ENCODE assay signal across 8 mouse cellular contexts in the genomic region with DNA sequence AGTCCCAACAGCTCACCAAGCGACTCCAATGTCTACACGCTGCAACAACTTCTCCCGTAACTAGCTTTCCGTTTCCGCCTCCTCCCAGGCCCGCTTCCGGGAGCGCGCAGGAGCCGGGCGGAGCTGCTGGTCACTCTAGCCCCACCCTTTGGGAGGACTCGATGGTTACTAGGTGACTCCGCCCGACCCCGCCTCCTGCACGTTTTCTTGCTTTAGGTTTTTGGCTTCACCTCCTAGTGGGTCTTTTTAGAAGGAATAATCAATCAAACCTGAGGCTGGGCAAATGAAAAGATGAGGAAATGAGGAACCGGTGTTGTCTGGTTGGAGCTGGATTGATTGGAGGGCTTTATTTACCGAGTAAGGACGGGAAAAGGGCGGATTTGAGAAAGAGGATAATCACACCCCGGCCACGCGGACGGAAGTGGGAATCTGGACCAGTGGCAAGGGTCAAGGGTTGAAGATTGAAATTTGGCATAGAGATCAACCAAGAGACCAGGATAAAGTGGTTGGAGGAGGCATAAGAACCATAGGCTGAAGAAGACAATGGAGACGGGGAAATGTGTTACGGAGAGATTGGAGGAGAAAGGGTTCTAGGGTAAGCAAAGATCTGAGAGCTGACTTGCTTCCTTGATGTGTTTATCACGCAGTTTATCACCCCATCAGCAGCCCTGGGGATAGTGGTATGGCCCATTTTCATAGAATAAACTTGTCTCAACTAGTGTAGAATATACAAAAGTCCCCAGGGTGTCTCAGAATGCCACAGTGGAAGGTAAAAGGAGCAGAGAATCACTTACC. TPM values are rescaled to one million over a fixed set of nuclear protein-coding genes. Genes with fewer than 3 reads are reported as not detected.
DNase-seq lines count a peak whose midpoint lies in the region; ATAC-seq and TF ChIP-seq lines count a peak whose summit lies in the region.

A gene (minus strand): TSS at position 296 of the 795 bp plus-strand sequence.

- H3K9ac ChIP-seq in MEL (ENCODE audit: control insufficient read depth, low read depth, low read length, poor library complexity, severe bottlenecking), result peak within 1 kb of the TSS; percentile 98
- peak within 1 kb of the TSS; percentile 70 for H3K9ac ChIP-seq in forebrain, embryonic 16.5 days (replicated peaks; ENCODE audit: low read depth, low read length)
- peak within 1 kb of the TSS; percentile 46 for H3K9ac ChIP-seq in neural tube, embryonic 14.5 days (replicated peaks; ENCODE audit: low read depth, low read length)

- no peak for TF ChIP-seq EP300 in MEL (IDR thresholded peaks at IDR 0.05; ENCODE audit: low read depth in 1 of 2, low read length in 2 of 2)

- H3K4me1 ChIP-seq in MEL (ENCODE audit: control insufficient read depth in 1 of 2, insufficient read depth in 2 of 2, low read length in 2 of 2), result peaks cover 2 to 9% of the 10 kb centered on the region in 2 experiments; a peak in 3 of 4 replicates
- H3K4me1 ChIP-seq in forebrain, embryonic 16.5 days (replicated peaks; ENCODE audit: control insufficient read depth, insufficient read depth, low read length), result peaks cover 23% of the 10 kb centered on the region
- H3K4me1 ChIP-seq in neural tube, embryonic 14.5 days (ENCODE audit: control insufficient read depth, insufficient read depth, low read length), result peaks cover 13% of the 10 kb centered on the region

- H3K36me3 ChIP-seq in MEL (ENCODE audit: control insufficient read depth in 1 of 2, insufficient read depth in 2 of 2, low read length in 2 of 2), result peaks cover 5 to 11% of the 10 kb centered on the region in 2 experiments
- peaks cover 4% of the 10 kb centered on the region; the same call in 1 of the 2 replicates for H3K36me3 ChIP-seq in forebrain, embryonic 16.5 days (ENCODE audit: control insufficient read depth, insufficient read depth)
- H3K36me3 ChIP-seq in neural tube, embryonic 14.5 days (ENCODE audit: control insufficient read depth, insufficient read depth, low read length), result peaks cover 15% of the 10 kb centered on the region

- TF ChIP-seq CTCF in MEL (IDR thresholded peaks at IDR 0.05 in 2 of 3, conservative IDR thresholded peaks at IDR 0.05 in 1 of 3; ENCODE audit: control insufficient read depth in 1 of 3, insufficient read depth in 1 of 3, low read depth in 2 of 3, low read length in 3 of 3, poor library complexity in 1 of 3, severe bottlenecking in 1 of 3), result no peak

- TF ChIP-seq RAD21 in MEL (IDR thresholded peaks at IDR 0.05; ENCODE audit: low read depth, low read length), result no peak

- TF ChIP-seq POLR2A in MEL (IDR thresholded peaks at IDR 0.05; ENCODE audit: control insufficient read depth in 1 of 2, insufficient read depth in 1 of 2, low read depth in 1 of 2, low read length in 2 of 2, poor library complexity in 1 of 2), result peak; percentile 66 to 94; a peak in 2 of 4 replicates

- intact Hi-C loops in heart, postnatal 25 days (cut with DNase I), result no loop called here

- H3K9me3 ChIP-seq in MEL (replicated peaks; ENCODE audit: insufficient read depth, low read length), result no peaks in the 10 kb centered on the region
- H3K9me3 ChIP-seq in forebrain, embryonic 16.5 days (ENCODE audit: control insufficient read depth, low read length), result no peaks in the 10 kb centered on the region
- H3K9me3 ChIP-seq in neural tube, embryonic 14.5 days (ENCODE audit: control insufficient read depth, low read length), result no peaks in the 10 kb centered on the region

- H3K27me3 ChIP-seq in MEL (ENCODE audit: control insufficient read depth in 1 of 2, insufficient read depth in 2 of 2, low read length in 2 of 2), result no peaks in the 10 kb centered on the region
- H3K27me3 ChIP-seq in forebrain, embryonic 16.5 days (replicated peaks; ENCODE audit: control insufficient read depth, insufficient read depth, low read length), result no peaks in the 10 kb centered on the region
- H3K27me3 ChIP-seq in neural tube, embryonic 14.5 days (ENCODE audit: control insufficient read depth, insufficient read depth, low read length), result no peaks in the 10 kb centered on the region

- H3K27ac ChIP-seq in MEL (ENCODE audit: control insufficient read depth, low read depth, low read length), result peak within 1 kb of the TSS; percentile 86
- peak within 1 kb of the TSS; percentile 83 for H3K27ac ChIP-seq in forebrain, embryonic 16.5 days (ENCODE audit: low read length)
- peak within 1 kb of the TSS; percentile 61 for H3K27ac ChIP-seq in neural tube, embryonic 14.5 days (ENCODE audit: low read depth, low read length)

- peak; percentile 97 for ATAC-seq in forebrain, embryonic 16.5 days
- ATAC-seq in neural tube, embryonic 14.5 days (ENCODE audit: low read depth), result peak; percentile 95

- H3K4me3 ChIP-seq in MEL (ENCODE audit: control insufficient read depth in 1 of 2, insufficient read depth in 1 of 2, low read depth in 2 of 2, low read length in 2 of 2), result peak within 1 kb of the TSS; percentile 66 to 94
- H3K4me3 ChIP-seq in forebrain, embryonic 16.5 days (replicated peaks; ENCODE audit: low read length), result peak within 1 kb of the TSS; percentile 92
- H3K4me3 ChIP-seq in neural tube, embryonic 14.5 days (ENCODE audit: low read depth, low read length), result peak within 1 kb of the TSS; percentile 79

- peak within 1 kb of the TSS; percentile 89 for H3K4me2 ChIP-seq in forebrain, embryonic 16.5 days (ENCODE audit: low read length)
- H3K4me2 ChIP-seq in neural tube, embryonic 14.5 days (ENCODE audit: low read depth, low read length), result peak within 1 kb of the TSS; percentile 93

- 3% methylated on average over 27 of the region's 27 CpGs for WGBS in forebrain, embryonic 16.5 days
- WGBS in neural tube, embryonic 14.5 days, result 3% methylated on average over 27 of the region's 27 CpGs

- DNase-seq in MEL (ENCODE audit: low read depth, low spot score), result peak; percentile 97
- peak; percentile 84 for DNase-seq in cerebellum, adult 11-12 months
- peak; percentile 79 for DNase-seq in heart, postnatal 25 days (ENCODE audit: low spot score)
- peak; percentile 82 for DNase-seq in layer of hippocampus, adult 11-12 months (ENCODE audit: low spot score)
- DNase-seq in lung, adult 18-20 months, result peak; percentile 90 to 94
- peak; percentile 90 for DNase-seq in testis, postnatal 10 days (ENCODE audit: low spot score)

- H3K79me2 ChIP-seq in MEL (ENCODE audit: control insufficient read depth, insufficient read depth, low read length, poor library complexity), result peaks cover 30% of the 10 kb centered on the region

TF ChIP-seq in MEL, 35 proteins besides CTCF, POLR2A, EP300 and RAD21 (continues in another document):
- TF ChIP-seq POLR2AphosphoS5 (IDR thresholded peaks at IDR 0.05; ENCODE audit: borderline replicate concordance, low read depth, low read length) (no peak), ZMIZ1 (IDR thresholded peaks at IDR 0.05; ENCODE audit: low read depth, low read length) (peak; percentile 73; the same call in 1 of the 2 replicates), KAT2A (conservative IDR thresholded peaks at IDR 0.05; ENCODE audit: low read depth, low read length) (peak; percentile 57; the same call in 1 of the 2 replicates), TCF12 (IDR thresholded peaks at IDR 0.05; ENCODE audit: low read depth, low read length) (peak; percentile 72; the same call in 1 of the 2 replicates), MEF2A (IDR thresholded peaks at IDR 0.05; ENCODE audit: extremely low read depth, insufficient replicate concordance, low read depth, low read length, poor library complexity, severe bottlenecking) (no peak), POLR2AphosphoS2 (IDR thresholded peaks at IDR 0.05; ENCODE audit: low read length) (peak; percentile 87), MAZ (IDR thresholded peaks at IDR 0.05; ENCODE audit: low read depth, low read length) (peak; percentile 93), E2F4 (IDR thresholded peaks at IDR 0.05; ENCODE audit: borderline replicate concordance, low read depth, low read length) (peak; percentile 74; the same call in 1 of the 2 replicates), NRF1 (IDR thresholded peaks at IDR 0.05; ENCODE audit: insufficient read depth, low read depth, low read length, poor library complexity, severe bottlenecking) (peak; percentile 55), MAFK (IDR thresholded peaks at IDR 0.05; ENCODE audit: borderline replicate concordance, low read depth, low read length) (no peak), JUND (IDR thresholded peaks at IDR 0.05; ENCODE audit: low read depth, low read length) (no peak), ETS1 (IDR thresholded peaks at IDR 0.05; ENCODE audit: low read depth, low read length) (peak; percentile 54; the same call in 1 of the 2 replicates), MYC (IDR thresholded peaks at IDR 0.05; ENCODE audit: low read depth, low read length) (peak; percentile 88; the same call in 1 of the 2 replicates), CHD1 (IDR thresholded peaks at IDR 0.05; ENCODE audit: low read depth, low read length) (0 out of 2 replicates have a peak, but pooled peaks have one; percentile 3), GABPA (IDR thresholded peaks at IDR 0.05; ENCODE audit: low read depth, low read length) (no peak), MAX (IDR thresholded peaks at IDR 0.05; ENCODE audit: low read length) (peak; percentile 69), ZKSCAN1 (IDR thresholded peaks at IDR 0.05; ENCODE audit: low read depth, low read length) (no peak), TAL1 (IDR thresholded peaks at IDR 0.05; ENCODE audit: low read length) (no peak), MXI1 (IDR thresholded peaks at IDR 0.05; ENCODE audit: low read depth, low read length) (peak; percentile 97), NELFE (IDR thresholded peaks at IDR 0.05; ENCODE audit: low read depth, low read length) (peak; percentile 94), MYB (IDR thresholded peaks at IDR 0.05; ENCODE audit: low read depth, low read length) (no peak), USF1 (IDR thresholded peaks at IDR 0.05; ENCODE audit: low read depth, low read length) (no peak), TBP (IDR thresholded peaks at IDR 0.05; ENCODE audit: low read depth, low read length) (peak; percentile 81), UBTF (IDR thresholded peaks at IDR 0.05; ENCODE audit: borderline replicate concordance, insufficient read depth, low read depth, low read length) (no peak), USF2 (IDR thresholded peaks at IDR 0.05; ENCODE audit: borderline replicate concordance in 1 of 2, insufficient read depth in 1 of 2, low read depth in 1 of 2, low read length in 2 of 2) (no peak), BHLHE40 (IDR thresholded peaks at IDR 0.05; ENCODE audit: borderline replicate concordance, low read depth, low read length) (peak; percentile 98), ZNF384 (IDR thresholded peaks at IDR 0.05; ENCODE audit: low read depth, low read length) (no peak)

RNA-seq across cellular contexts. Expression of the gene that starts here (rescaled TPM):
- 318 and 349 TPM in 2 replicates for total RNA-seq in MEL (2012; rRNA removed)
- 100 to 1,000 TPM in 1 of 2 experiments, not detected in 1; 408 TPM for polyA plus RNA-seq in MEL (2012; ENCODE audit: insufficient read depth in 1 of 2, insufficient read length in 2 of 2, low read depth in 1 of 2, low replicate concordance in 2 of 2, missing spikeins in 1 of 2)
- 148 TPM in 2 replicates for polyA plus RNA-seq in forebrain, embryonic 16.5 days (2015; fragmentation: Nextera tagmentation; extraction: Ambion mirVana)
- total RNA-seq in heart, postnatal 25 days (2021), result 10 to 100 TPM; 51.1 to 52.0 TPM
- 133 and 153 TPM in 2 replicates for polyA plus RNA-seq in neural tube, embryonic 14.5 days (2014; fragmentation: Nextera tagmentation; extraction: Ambion mirVana)

Comparison
In these comparisons a context has a peak if more than half of its experiments do, and no peak if none do; other contexts are left out.
1. Peak in every context shown above with its lines: DNase-seq, ATAC-seq, H3K4me3 ChIP-seq and H3K27ac ChIP-seq.
2. H3K9ac ChIP-seq: peak in every context shown above with its lines; median percentile 98 in MEL; 70 in forebrain, embryonic 16.5 days; 46 in neural tube, embryonic 14.5 days.